Mouse (Mus musculus) neutrophil, adult 65 days (primary cell): ENCODE data around the gene Acox1. TPM values are rescaled to one million over a fixed set of nuclear protein-coding genes. Genes with fewer than 3 reads are reported as not detected.

ENCODE experiments used
- total RNA-seq: library from RNA; stranded (reverse); gene quantifications from 2 replicates; pipeline ENCODE4 v1.2.4, GENCODE M21; 2023

The Acox1 gene
- total RNA-seq: 28.7 and 32.6 TPM in 2 replicates

GRCm38 (mm10) chr11:116198639-116199531, at the start of gene Acox1, which contains the start of gene Ten1:
Acox1 (minus strand) TSS chr11:116199045.
Ten1 (plus strand) TSS chr11:116198855.

GRCm38 (mm10) chr11:116237742-116238395, 39.0 kb upstream of the Acox1 start, which contains the start of gene Evpl:
Evpl (minus strand) TSS chr11:116238077.

GRCm38 (mm10) chr11:116167884-116168439, 30.9 kb downstream of the Acox1 start, which contains the start of gene Fbf1:
Fbf1 (minus strand) TSS chr11:116168166.

GRCm38 (mm10) chr11:116138468-116139138, 60.2 kb downstream of the Acox1 start, which contains the start of gene Mrpl38:
Mrpl38 (minus strand) TSS chr11:116138868.

GRCm38 (mm10) chr11:116130488-116131205, 68.2 kb downstream of the Acox1 start, which contains the start of gene Trim65:
Trim65 (minus strand) TSS chr11:116131128.

GRCm38 (mm10) chr11:116127156-116127980, 71.5 kb downstream of the Acox1 start, which contains the start of gene Trim47:
Trim47 (minus strand) TSS chr11:116127210.

Other genes with a start within 250 kb of the Acox1 start
- 0.13 TPM in 1 of 2 replicates, not detected in the other for gene Itgb4, start 224.3 kb downstream of the Acox1 start, total RNA-seq
- 4.9 and 6.7 TPM in 2 replicates for gene Galk1, start 186.3 kb downstream of the Acox1 start, total RNA-seq
- 3,437 and 4,057 TPM in 2 replicates for gene H3f3b, start 171.1 kb downstream of the Acox1 start, total RNA-seq
- 22.2 and 26.7 TPM in 2 replicates for gene Unk, start 168.7 kb downstream of the Acox1 start, total RNA-seq
- 94.4 and 118 TPM in 2 replicates for gene Unc13d, start 121.1 kb downstream of the Acox1 start, total RNA-seq
- 177 and 178 TPM in 2 replicates for gene Wbp2, start 112.0 kb downstream of the Acox1 start, total RNA-seq
- gene Trim47, start 71.8 kb downstream of the Acox1 start, total RNA-seq: 0.23 and 0.47 TPM in 2 replicates
- gene Trim65, start 67.9 kb downstream of the Acox1 start, total RNA-seq: 4.5 and 4.6 TPM in 2 replicates
- 11.5 and 13.4 TPM in 2 replicates for gene Mrpl38, start 60.2 kb downstream of the Acox1 start, total RNA-seq
- gene Fbf1, start 30.9 kb downstream of the Acox1 start, total RNA-seq: 5.1 and 6.4 TPM in 2 replicates
- gene Ten1, start 190 bp downstream of the Acox1 start, total RNA-seq: 22.5 and 27.5 TPM in 2 replicates
- 0.06 and 0.11 TPM in 2 replicates for gene Evpl, start 39.0 kb upstream of the Acox1 start, total RNA-seq
- gene Srp68, start 75.2 kb upstream of the Acox1 start, total RNA-seq: 34.3 and 39.9 TPM in 2 replicates
- not detected in 2 replicates for gene Galr2, start 81.9 kb upstream of the Acox1 start, total RNA-seq
- 34.0 and 38.0 TPM in 2 replicates for gene Exoc7, start 108.2 kb upstream of the Acox1 start, total RNA-seq
- gene Foxj1, start 136.4 kb upstream of the Acox1 start, total RNA-seq: not detected in 2 replicates
- 1.9 and 2.1 TPM in 2 replicates for gene Rnf157, start 214.0 kb upstream of the Acox1 start, total RNA-seq
- 99.6 and 116 TPM in 2 replicates for gene Ubald2, start 235.0 kb upstream of the Acox1 start, total RNA-seq